ENCODE assay signal across 9 mouse cellular contexts in genomic region chr14:20093493-20093892, GRCm38 (mm10). TPM values are rescaled to one million over a fixed set of nuclear protein-coding genes. Genes with fewer than 3 reads are reported as not detected.
DNase-seq lines count a peak whose midpoint lies in the region; ATAC-seq lines count a peak whose summit lies in the region.
"Had no signal": no experiment of that assay in that cellular context is flagged by ENCODE, and none has a peak within 500 bp of the region (broad histone marks: within the 10 kb centered on the region; RNA-seq: fewer than 3 reads in every experiment).

No protein-coding gene starts in this region.

- no peak overlapping the region for H3K4me3 ChIP-seq in forebrain, embryonic 13.5 days
- H3K4me3 ChIP-seq: neural tube, embryonic 12.5 days had no signal

- ATAC-seq in forebrain, embryonic 13.5 days: no peak

- 24% methylated on average over 7 of the region's 7 CpGs for WGBS in forebrain, embryonic 13.5 days

- no peaks in the 10 kb centered on the region for H3K36me3 ChIP-seq in forebrain, embryonic 13.5 days (ENCODE audit: poor library complexity, severe bottlenecking)
- H3K36me3 ChIP-seq: neural tube, embryonic 12.5 days had no signal

- no peak overlapping the region for H3K4me2 ChIP-seq in forebrain, embryonic 13.5 days
- H3K4me2 ChIP-seq: neural tube, embryonic 12.5 days had no signal

- DNase-seq in gastrocnemius, postnatal 10 days: peak; percentile 33
- DNase-seq in gastrocnemius, postnatal 25 days: no peak
- peak; percentile 12 for DNase-seq in ovary, adult 18-20 months (ENCODE audit: low spot score)
- no peak for DNase-seq in ovary, postnatal 10 days (ENCODE audit: low spot score)
- peak; percentile 62 for DNase-seq in hindlimb bud, embryonic 11.5 days (ENCODE audit: extremely low spot score, low read depth, low spot score)
- peak; percentile 29 for DNase-seq in thymus, postnatal 25 days
- no peak for DNase-seq in cerebellum, adult 18-20 months

- no peaks in the 10 kb centered on the region for H3K4me1 ChIP-seq in forebrain, embryonic 13.5 days
- H3K4me1 ChIP-seq: neural tube, embryonic 12.5 days had no signal

- no peak overlapping the region for H3K9ac ChIP-seq in forebrain, embryonic 13.5 days
- H3K9ac ChIP-seq: neural tube, embryonic 12.5 days had no signal

- H3K27ac ChIP-seq in forebrain, embryonic 13.5 days: no peak overlapping the region
- H3K27ac ChIP-seq: neural tube, embryonic 12.5 days had no signal

- 0 out of 2 replicates have a peak, but pooled peaks cover 3% of the 10 kb centered on the region for H3K27me3 ChIP-seq in forebrain, embryonic 13.5 days
- H3K27me3 ChIP-seq: neural tube, embryonic 12.5 days had no signal

- no peaks in the 10 kb centered on the region for H3K9me3 ChIP-seq in forebrain, embryonic 13.5 days (replicated peaks)
- H3K9me3 ChIP-seq: neural tube, embryonic 12.5 days had no signal

RNA-seq across cellular contexts. Expression of gene Saysd1, which starts 44.8 kb away (rescaled TPM):
- total RNA-seq in gastrocnemius, postnatal 10 days (2021): 1 to 10 TPM; 2.0 to 2.2 TPM
- 1 to 10 TPM; 2.0 to 3.0 TPM for total RNA-seq in gastrocnemius, postnatal 25 days (2021)
- polyA plus RNA-seq in forebrain, embryonic 13.5 days (2015; fragmentation: Nextera tagmentation; extraction: Ambion mirVana): 13.6 and 14.0 TPM in 2 replicates

Comparison
In these comparisons a context has a peak if more than half of its experiments do, and no peak if none do; other contexts are left out.
1. DNase-seq: peak in gastrocnemius, postnatal 10 days (single experiment), ovary, adult 18-20 months (single experiment), hindlimb bud, embryonic 11.5 days (single experiment) and thymus, postnatal 25 days (single experiment); none in gastrocnemius, postnatal 25 days (single experiment), ovary, postnatal 10 days (single experiment) and cerebellum, adult 18-20 months (0 of 2).